Mouse (Mus musculus): ENCODE results near the gene Tal1. TPM values are rescaled to one million over a fixed set of nuclear protein-coding genes. Genes with fewer than 3 reads are reported as not detected.

Gene Tal1
- polyA plus RNA-seq, 1 experiment from 2014 or later: 1.7 TPM

Other genes with a start within 250 kb of the Tal1 start
- gene Gm12830, start 234.7 kb upstream of the Tal1 start, polyA plus RNA-seq (2015; fragmentation: Nextera tagmentation; extraction: Ambion mirVana): not detected in 2 replicates
- gene Foxd2, start 147.6 kb upstream of the Tal1 start, polyA plus RNA-seq (2015; fragmentation: Nextera tagmentation; extraction: Ambion mirVana): 0.28 and 0.36 TPM in 2 replicates
- gene Foxe3, start 130.4 kb upstream of the Tal1 start, polyA plus RNA-seq (2015; fragmentation: Nextera tagmentation; extraction: Ambion mirVana): not detected in 2 replicates
- gene Cmpk1, start 69.2 kb upstream of the Tal1 start, polyA plus RNA-seq (2015; fragmentation: Nextera tagmentation; extraction: Ambion mirVana): 175 and 210 TPM in 2 replicates
- 1.1 and 5.5 TPM in 2 replicates for gene Stil, start 56.3 kb upstream of the Tal1 start, polyA plus RNA-seq (2015; fragmentation: Nextera tagmentation; extraction: Ambion mirVana)
- 3.0 and 6.7 TPM in 2 replicates for gene Pdzk1ip1, start 32.3 kb downstream of the Tal1 start, polyA plus RNA-seq (2015; fragmentation: Nextera tagmentation; extraction: Ambion mirVana)
- 9.1 and 10.3 TPM in 2 replicates for gene Cyp4x1, start 77.9 kb downstream of the Tal1 start, polyA plus RNA-seq (2015; fragmentation: Nextera tagmentation; extraction: Ambion mirVana)
- gene Cyp4a29, start 185.7 kb downstream of the Tal1 start, polyA plus RNA-seq (2015; fragmentation: Nextera tagmentation; extraction: Ambion mirVana): not detected in 2 replicates
- not detected in 2 replicates for gene Cyp4a12a, start 242.6 kb downstream of the Tal1 start, polyA plus RNA-seq (2015; fragmentation: Nextera tagmentation; extraction: Ambion mirVana)

Measured in neural tube, embryonic 15.5 days (tissue).